Mouse (Mus musculus) neural tube, embryonic 13.5 days (tissue): Measurements from ENCODE around the gene S1pr1. TPM values are rescaled to one million over a fixed set of nuclear protein-coding genes. Genes with fewer than 3 reads are reported as not detected.

Experiments used
- ATAC-seq: fragments of 200-750 bp; cut with Nextera tagmentation; 2 replicates; pipeline ENCODE4 v1.8.0; 2017; ENCODE audit warnings: low read depth, mild to moderate bottlenecking, moderate TSS enrichment, moderate library complexity
- H3K27ac ChIP-seq: fragments of 300-500 bp; sonication (generic); replicated peaks from 2 replicates; pipeline ENCODE4 v1.5.1; 2015; ENCODE audit warnings: moderate library complexity, mild to moderate bottlenecking, inconsistent platforms
- H3K27me3 ChIP-seq: fragments of 300-500 bp; sonication (generic); 2 replicates; pipeline ENCODE4 v1.6.1; 2015; ENCODE audit warnings: mild to moderate bottlenecking, inconsistent platforms
- H3K36me3 ChIP-seq: fragments of 300-500 bp; sonication (generic); 2 replicates; pipeline ENCODE4 v1.6.1; 2015; ENCODE audit warnings: mild to moderate bottlenecking, inconsistent platforms
- H3K4me1 ChIP-seq: fragments of 300-500 bp; sonication (generic); replicated peaks from 2 replicates; pipeline ENCODE4 v1.6.1; 2015; ENCODE audit warnings: inconsistent platforms
- H3K4me2 ChIP-seq: fragments of 300-500 bp; sonication (generic); 2 replicates; pipeline ENCODE4 v1.6.1; 2015; ENCODE audit warnings: inconsistent platforms, mild to moderate bottlenecking, moderate library complexity
- H3K4me3 ChIP-seq: fragments of 300-500 bp; sonication (generic); 2 replicates; pipeline ENCODE4 v1.5.1; 2015; ENCODE audit warnings: mild to moderate bottlenecking, inconsistent platforms
- H3K9ac ChIP-seq: fragments of 300-500 bp; sonication (generic); 2 replicates; pipeline ENCODE4 v1.6.1; 2015; ENCODE audit warnings: moderate library complexity, mild to moderate bottlenecking, inconsistent platforms
- H3K9me3 ChIP-seq: fragments of 300-500 bp; sonication (generic); 2 replicates; pipeline ENCODE4 v1.6.1; 2016; ENCODE audit warnings: inconsistent platforms
- WGBS: fragments of 180-500 bp; shearing (Covaris S2); methylation state at CpG from one replicate; pipeline ENCODE4 v1.1.7; 2015; 5-methylcytosine and 5-hydroxymethylcytosine counted together
- polyA plus RNA-seq: library from polyadenylated mRNA; unstranded; fragments of >200 nt; fragmentation: Nextera tagmentation; extraction: Ambion mirVana; gene quantifications from 2 replicates; pipeline ENCODE4 v1.2.1, GENCODE M21; 2015

S1pr1 gene
- polyA plus RNA-seq, 1 experiment from 2014 or later: 25.4 TPM

DNA sequence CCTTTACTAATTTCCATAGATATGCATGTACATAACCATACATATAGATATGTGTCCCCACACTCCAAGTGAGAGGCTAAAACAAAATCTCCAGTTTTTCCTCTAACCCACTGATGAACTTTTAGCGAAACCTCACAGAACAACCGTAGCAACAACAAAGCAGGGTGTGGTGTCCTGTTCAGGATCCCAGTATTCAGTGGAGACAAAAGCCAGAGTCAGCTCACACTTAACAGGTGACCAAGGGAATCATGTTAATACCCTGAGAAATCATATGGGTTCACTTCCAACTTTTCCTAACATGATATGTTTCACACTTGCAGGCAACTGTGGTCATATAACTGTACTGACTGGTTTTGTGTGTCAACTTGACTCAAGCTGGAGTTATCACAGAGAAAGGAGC lies 27.1 kb downstream of the S1pr1 start:
- Histone ChIP-seq H3K27ac (no peak overlapping the region), H3K27me3 (no peaks in the 10 kb centered on the region), H3K4me1 (no peaks in the 10 kb centered on the region), H3K4me3 (no peak overlapping the region), H3K9ac (no peak overlapping the region), H3K4me2 (no peak overlapping the region), H3K36me3 (no peaks in the 10 kb centered on the region), H3K9me3 (no peaks in the 10 kb centered on the region)
- no peak for ATAC-seq
- WGBS: 91% methylated on average over 2 of the region's 2 CpGs

DNA sequence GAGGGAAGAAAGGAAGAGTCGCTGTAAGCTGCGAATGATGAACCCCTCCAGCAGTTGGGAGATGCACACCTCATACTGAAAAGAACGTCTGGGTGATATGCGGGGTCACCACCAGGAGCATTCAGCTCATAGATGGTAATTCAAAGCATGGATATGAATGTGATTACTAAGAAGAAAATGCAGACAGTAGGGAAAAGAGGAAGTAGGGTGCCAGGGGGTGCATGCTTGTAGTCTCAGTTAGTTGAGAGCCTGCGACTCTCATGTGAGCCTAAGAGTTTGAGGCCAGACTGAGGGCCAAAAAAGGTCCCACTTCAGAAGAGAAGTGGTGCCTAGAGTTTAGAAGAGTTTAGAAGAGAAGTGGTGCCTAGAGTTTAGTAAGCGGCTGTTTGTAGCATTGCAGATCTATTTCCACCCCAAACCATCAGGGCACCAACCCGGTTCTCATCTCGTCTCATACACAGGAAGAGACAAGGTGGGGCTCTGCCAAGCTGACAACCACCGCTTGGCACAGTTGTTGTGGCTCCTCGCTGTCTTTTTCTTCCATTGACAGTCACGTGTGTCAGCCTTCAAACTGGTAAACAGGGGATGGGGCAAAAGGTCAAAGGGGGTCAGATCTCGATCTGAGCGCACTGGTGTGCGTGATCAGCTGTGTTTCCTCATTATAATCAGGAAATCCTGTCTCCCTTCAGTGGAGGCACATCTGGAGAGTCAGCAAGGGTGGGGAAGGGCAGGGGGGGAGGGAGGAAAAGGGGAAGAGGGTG lies 32.4 kb downstream of the S1pr1 start:
- no peaks in the 10 kb centered on the region for H3K27me3 ChIP-seq
- no peak overlapping the region for H3K4me3 ChIP-seq
- no peak overlapping the region for H3K9ac ChIP-seq
- no peaks in the 10 kb centered on the region for H3K9me3 ChIP-seq
- no peak overlapping the region for H3K4me2 ChIP-seq
- no peaks in the 10 kb centered on the region for H3K36me3 ChIP-seq
- H3K27ac ChIP-seq: no peak overlapping the region
- H3K4me1 ChIP-seq: no peaks in the 10 kb centered on the region
- ATAC-seq: no peak
- WGBS: 79% methylated on average over 14 of the region's 14 CpGs

- H3K36me3 ChIP-seq: no peaks in the 10 kb centered on the region
- ATAC-seq: no peak
- H3K4me3 ChIP-seq: no peak overlapping the region
- no peak overlapping the region for H3K4me2 ChIP-seq
- WGBS: 85% methylated on average over 1 of the region's 1 CpGs
- no peak overlapping the region for H3K27ac ChIP-seq
- no peak overlapping the region for H3K9ac ChIP-seq
- no peaks in the 10 kb centered on the region for H3K9me3 ChIP-seq
- no peaks in the 10 kb centered on the region for H3K27me3 ChIP-seq
- no peaks in the 10 kb centered on the region for H3K4me1 ChIP-seq
Measured at GRCm38 (mm10) chr3:115681184-115681583, 33.7 kb downstream of the S1pr1 start.

DNA sequence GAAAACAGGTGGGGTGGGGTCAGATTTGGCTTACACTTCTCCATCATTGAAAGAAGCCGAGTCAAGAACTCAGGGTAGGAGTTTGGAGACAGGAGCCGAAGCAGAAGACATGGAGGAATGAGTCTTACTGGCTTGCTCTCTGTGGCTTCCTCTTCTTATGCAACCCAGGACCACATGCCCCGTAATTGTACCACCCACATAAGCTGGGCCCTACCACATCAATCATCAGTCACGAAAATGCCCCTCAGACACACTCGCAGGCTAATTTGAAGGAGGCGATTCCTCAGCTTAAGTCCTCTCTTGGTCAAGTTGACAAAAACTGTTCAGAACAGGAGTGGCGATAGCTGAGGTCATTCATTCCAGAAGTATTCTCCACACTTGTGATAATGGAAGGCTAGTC lies 35.9 kb downstream of the S1pr1 start:
- Histone ChIP-seq H3K9me3 (no peaks in the 10 kb centered on the region), H3K4me2 (no peak overlapping the region), H3K27me3 (no peaks in the 10 kb centered on the region), H3K27ac (no peak overlapping the region), H3K36me3 (no peaks in the 10 kb centered on the region), H3K4me3 (no peak overlapping the region), H3K4me1 (no peaks in the 10 kb centered on the region), H3K9ac (no peak overlapping the region)
- WGBS: 92% methylated on average over 7 of the region's 7 CpGs
- no peak for ATAC-seq

- H3K9me3 ChIP-seq: no peaks in the 10 kb centered on the region
- no peak overlapping the region for H3K4me3 ChIP-seq
- no peaks in the 10 kb centered on the region for H3K36me3 ChIP-seq
- WGBS: 83% methylated on average over 6 of the region's 6 CpGs
- no peak overlapping the region for H3K9ac ChIP-seq
- no peak for ATAC-seq
- H3K4me1 ChIP-seq: no peaks in the 10 kb centered on the region
- H3K27ac ChIP-seq: no peak overlapping the region
- H3K27me3 ChIP-seq: no peaks in the 10 kb centered on the region
- H3K4me2 ChIP-seq: no peak overlapping the region
Measured at GRCm38 (mm10) chr3:115675546-115676535, 39.0 kb downstream of the S1pr1 start.

DNA sequence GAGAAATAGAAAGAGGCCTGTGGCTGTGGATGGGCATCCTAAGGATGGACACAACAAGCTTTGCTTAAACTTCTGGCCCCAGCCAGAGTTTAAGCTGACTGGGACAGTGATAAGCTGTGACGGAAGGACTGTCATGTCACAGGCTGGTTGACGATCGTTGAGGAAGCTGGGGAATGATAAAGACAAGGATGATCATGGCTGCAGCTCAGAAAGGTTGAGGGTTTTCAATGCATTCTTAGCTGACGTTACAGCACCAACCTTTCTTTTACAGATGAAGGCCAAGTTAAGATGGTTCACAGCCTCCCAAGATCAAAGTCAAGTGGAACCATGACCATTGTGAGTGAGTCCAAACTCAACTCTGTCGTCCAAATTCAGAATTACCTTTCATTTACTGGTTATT lies 40.2 kb downstream of the S1pr1 start:
- H3K9ac ChIP-seq: no peak overlapping the region
- ATAC-seq: no peak
- no peak overlapping the region for H3K4me3 ChIP-seq
- no peaks in the 10 kb centered on the region for H3K9me3 ChIP-seq
- H3K27me3 ChIP-seq: no peaks in the 10 kb centered on the region
- H3K4me1 ChIP-seq: no peaks in the 10 kb centered on the region
- H3K4me2 ChIP-seq: no peak overlapping the region
- 91% methylated on average over 5 of the region's 5 CpGs for WGBS
- no peaks in the 10 kb centered on the region for H3K36me3 ChIP-seq
- no peak overlapping the region for H3K27ac ChIP-seq

DNA sequence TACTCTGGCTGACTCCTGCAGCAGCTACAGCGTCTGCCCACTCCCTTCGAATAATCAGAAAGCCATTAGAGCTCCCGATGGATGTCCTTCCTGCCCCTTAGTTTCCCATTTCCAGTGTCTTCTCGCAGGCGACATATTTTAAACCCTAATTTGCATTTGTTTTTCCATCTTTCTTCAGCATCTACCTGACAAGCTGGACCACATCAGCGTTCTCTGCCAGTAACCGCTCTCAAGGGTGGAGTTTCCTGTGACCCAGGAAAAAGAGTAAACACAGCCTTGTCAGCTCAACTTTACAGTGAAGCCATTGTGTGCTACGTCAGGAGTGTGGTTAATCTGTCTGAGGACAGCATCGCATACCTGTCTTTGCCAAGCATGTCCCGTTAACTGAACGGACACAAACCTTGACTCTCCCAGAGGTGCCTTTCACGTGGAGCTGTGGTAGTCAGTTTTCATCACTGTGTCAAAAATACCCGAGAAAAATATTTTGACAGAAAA lies 41.2 kb downstream of the S1pr1 start:
- Histone ChIP-seq H3K36me3 (no peaks in the 10 kb centered on the region), H3K4me3 (no peak overlapping the region), H3K27ac (no peak overlapping the region), H3K9ac (no peak overlapping the region), H3K9me3 (no peaks in the 10 kb centered on the region), H3K4me1 (no peaks in the 10 kb centered on the region), H3K4me2 (no peak overlapping the region), H3K27me3 (no peaks in the 10 kb centered on the region)
- WGBS: 64% methylated on average over 13 of the region's 13 CpGs
- no peak for ATAC-seq

GRCm38 (mm10) chr3:115672965-115673662 lies 41.8 kb downstream of the S1pr1 start:
- no peak overlapping the region for H3K4me3 ChIP-seq
- H3K4me2 ChIP-seq: no peak overlapping the region
- no peaks in the 10 kb centered on the region for H3K9me3 ChIP-seq
- no peak overlapping the region for H3K9ac ChIP-seq
- H3K4me1 ChIP-seq: no peaks in the 10 kb centered on the region
- WGBS: 66% methylated on average over 9 of the region's 9 CpGs
- no peaks in the 10 kb centered on the region for H3K36me3 ChIP-seq
- no peak overlapping the region for H3K27ac ChIP-seq
- no peaks in the 10 kb centered on the region for H3K27me3 ChIP-seq
- no peak for ATAC-seq

GRCm38 (mm10) chr3:115669230-115669629 lies 45.6 kb downstream of the S1pr1 start:
- H3K9ac ChIP-seq: no peak overlapping the region

GRCm38 (mm10) chr3:115667182-115667581 lies 47.7 kb downstream of the S1pr1 start:
- no peak for ATAC-seq
- Histone ChIP-seq H3K27ac (no peak overlapping the region), H3K4me3 (no peak overlapping the region), H3K4me2 (no peak overlapping the region), H3K4me1 (no peaks in the 10 kb centered on the region), H3K27me3 (no peaks in the 10 kb centered on the region), H3K9me3 (no peaks in the 10 kb centered on the region), H3K9ac (no peak overlapping the region), H3K36me3 (no peaks in the 10 kb centered on the region)
- WGBS: 73% methylated on average over 2 of the region's 2 CpGs

More at GRCm38 (mm10) chr3:115669230-115669629, 45.6 kb downstream of the S1pr1 start:
- Histone ChIP-seq H3K4me3 (no peak overlapping the region), H3K9me3 (no peaks in the 10 kb centered on the region), H3K4me2 (no peak overlapping the region), H3K4me1 (no peaks in the 10 kb centered on the region), H3K36me3 (no peaks in the 10 kb centered on the region), H3K27ac (no peak overlapping the region), H3K27me3 (no peaks in the 10 kb centered on the region)
- 77% methylated on average over 1 of the region's 1 CpGs for WGBS
- ATAC-seq: no peak

- 28% methylated on average over 8 of the region's 8 CpGs for WGBS
- no peaks in the 10 kb centered on the region for H3K27me3 ChIP-seq
- H3K36me3 ChIP-seq: no peaks in the 10 kb centered on the region
- H3K4me3 ChIP-seq: no peak overlapping the region
- no peak overlapping the region for H3K27ac ChIP-seq
- H3K4me1 ChIP-seq: no peaks in the 10 kb centered on the region
- no peaks in the 10 kb centered on the region for H3K9me3 ChIP-seq
- no peak overlapping the region for H3K4me2 ChIP-seq
- ATAC-seq: no peak
- H3K9ac ChIP-seq: no peak overlapping the region
Measured at GRCm38 (mm10) chr3:115666547-115666946, 48.3 kb downstream of the S1pr1 start.

DNA sequence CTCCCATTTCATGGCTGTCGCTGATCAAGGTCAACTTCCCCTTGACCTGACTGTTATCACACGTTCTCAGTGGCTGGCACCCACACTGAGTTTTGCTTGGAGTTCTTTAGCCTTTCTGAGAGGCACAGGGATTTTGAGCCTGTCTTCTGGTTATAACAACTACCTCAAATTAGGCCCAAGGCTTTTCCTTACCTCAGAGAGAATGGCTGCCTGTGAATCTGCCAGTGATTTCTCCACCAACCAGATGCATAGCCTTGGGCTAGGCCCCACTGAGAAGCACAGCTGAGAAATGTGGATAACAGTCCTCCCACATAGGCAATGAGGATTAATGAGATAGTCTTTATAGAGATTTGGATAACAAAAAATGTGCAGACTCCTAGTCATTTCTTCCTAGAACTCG lies 50.4 kb downstream of the S1pr1 start:
- Histone ChIP-seq H3K36me3 (no peaks in the 10 kb centered on the region), H3K27ac (no peak overlapping the region), H3K27me3 (no peaks in the 10 kb centered on the region), H3K4me3 (no peak overlapping the region), H3K4me2 (no peak overlapping the region), H3K9ac (no peak overlapping the region), H3K4me1 (0 out of 2 replicates have a peak, but pooled peaks cover 3% of the 10 kb centered on the region), H3K9me3 (no peaks in the 10 kb centered on the region)
- ATAC-seq: no peak
- WGBS: 38% methylated on average over 3 of the region's 3 CpGs
